Mouse (Mus musculus): Measurements from ENCODE around the gene Dytn.

DNA sequence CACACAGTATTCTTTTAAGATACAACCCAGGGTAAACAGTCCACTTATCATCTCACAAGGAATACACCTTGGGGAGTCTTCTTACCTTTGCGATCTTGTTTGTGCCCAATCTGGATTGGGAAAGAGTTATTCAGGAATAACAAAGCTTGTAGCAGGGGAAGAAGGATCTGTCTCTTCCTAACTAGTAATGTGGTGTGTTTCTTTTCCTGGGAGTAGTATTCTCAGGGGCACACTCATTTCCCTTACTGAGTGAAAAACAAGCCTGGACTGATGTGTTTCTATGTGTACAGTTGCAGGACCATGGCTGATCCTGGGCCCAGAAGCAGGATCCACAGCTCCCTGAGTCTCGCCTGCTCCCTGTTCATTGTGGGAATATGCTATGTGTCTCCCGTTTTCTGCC is 71.1 kb downstream of the Dytn start, which contains the start of gene Gm39653:
- no peak for TF ChIP-seq POLR2A (IDR thresholded peaks at IDR 0.05; ENCODE audit: low read depth, low read length)
- no peak for TF ChIP-seq CTCF (conservative IDR thresholded peaks at IDR 0.05; ENCODE audit: insufficient read depth, insufficient read length, low read depth, low read length)

All from kidney, adult 2 months (tissue).